Mouse (Mus musculus): ENCODE measurements around the gene Ackr1.

DNA sequence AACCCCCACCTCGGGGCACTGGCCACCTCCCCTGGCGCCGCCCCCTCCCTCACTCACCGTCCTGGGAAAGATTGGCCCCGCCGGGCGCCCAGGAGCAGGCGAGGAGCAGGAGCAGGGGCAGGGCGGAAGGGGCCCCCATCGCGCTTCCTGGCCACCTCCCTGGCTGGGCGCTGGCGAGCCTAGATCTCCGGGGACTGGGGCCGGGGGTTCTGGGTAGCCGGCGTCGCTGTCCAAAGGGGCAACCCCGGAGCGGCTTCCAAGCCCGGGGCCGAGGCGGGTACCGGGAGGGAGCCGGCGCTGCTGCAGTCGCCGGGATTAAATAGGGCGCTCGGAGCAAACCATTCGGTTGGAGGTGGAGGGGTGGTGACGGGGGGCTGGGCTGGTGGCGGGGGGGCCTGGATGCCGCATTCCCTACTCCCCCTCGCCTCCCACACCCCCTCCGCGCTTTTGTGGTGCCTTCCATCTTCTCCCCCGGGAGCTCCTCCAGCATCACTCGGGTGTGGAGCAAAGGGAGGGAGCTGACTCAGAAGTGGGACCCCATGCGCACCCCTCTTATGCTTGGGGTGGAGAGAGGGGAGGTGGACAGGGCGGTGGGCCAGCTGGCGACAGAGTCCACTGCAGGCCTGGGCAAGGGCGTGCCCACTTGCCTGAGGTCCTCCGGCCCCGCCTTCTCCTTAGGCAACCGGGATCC is 34.0 kb upstream of the Ackr1 start, which contains the start of gene Cadm3:
- peak; percentile 87 for TF ChIP-seq POLR2A (IDR thresholded peaks at IDR 0.05; ENCODE audit: borderline replicate concordance, insufficient read depth, low read length)
- TF ChIP-seq CTCF (IDR thresholded peaks at IDR 0.05; ENCODE audit: borderline replicate concordance, insufficient read depth, low read depth, low read length), result no peak
